In genomic region chr12:119415900-119416299, GRCm38 (mm10) we compare ENCODE assay signal across 24 mouse cellular contexts.
DNase-seq lines count a peak whose midpoint lies in the region; ATAC-seq and TF ChIP-seq lines count a peak whose summit lies in the region.
"Had no signal": no experiment of that assay in that cellular context is flagged by ENCODE, and none has a peak within 500 bp of the region (broad histone marks: within the 10 kb centered on the region; RNA-seq: fewer than 3 reads in every experiment).

No protein-coding gene starts in this region.

- no peak for TF ChIP-seq CTCF in liver, embryonic 14.5 days (IDR thresholded peaks at IDR 0.05; ENCODE audit: low read depth)
- TF ChIP-seq CTCF in liver, postnatal 0 days (IDR thresholded peaks at IDR 0.05; ENCODE audit: low read depth): no peak

- no peak overlapping the region for H3K4me2 ChIP-seq in liver, embryonic 12.5 days
- no peak overlapping the region for H3K4me2 ChIP-seq in liver, embryonic 11.5 days
- H3K4me2 ChIP-seq in liver, embryonic 14.5 days (ENCODE audit: low read depth): no peak overlapping the region
- no peak overlapping the region for H3K4me2 ChIP-seq in liver, postnatal 0 days (ENCODE audit: low read depth, low read length)
- H3K4me2 ChIP-seq: forebrain, embryonic 12.5 days; forebrain, embryonic 15.5 days; heart, embryonic 11.5 days; hindbrain, embryonic 13.5 days had no signal

- 0 out of 2 replicates have a peak, but pooled peaks have one; percentile 17 for TF ChIP-seq EP300 in liver, embryonic 14.5 days (IDR thresholded peaks at IDR 0.05; ENCODE audit: low read depth)
- TF ChIP-seq EP300 in liver, postnatal 0 days (IDR thresholded peaks at IDR 0.05; ENCODE audit: low read depth): 0 out of 2 replicates have a peak, but pooled peaks have one; percentile 21

- WGBS in liver, embryonic 12.5 days (ENCODE audit: insufficient replicate concordance): 59% methylated on average over 2 of the region's 2 CpGs
- 74% methylated on average over 2 of the region's 2 CpGs for WGBS in liver, embryonic 11.5 days
- 32% methylated on average over 2 of the region's 2 CpGs for WGBS in liver, embryonic 14.5 days (ENCODE audit: insufficient replicate concordance)
- 66% methylated on average over 2 of the region's 2 CpGs for WGBS in liver, postnatal 0 days (ENCODE audit: insufficient replicate concordance)

- no peak overlapping the region for H3K4me3 ChIP-seq in liver, embryonic 12.5 days
- no peak overlapping the region for H3K4me3 ChIP-seq in liver, embryonic 11.5 days (ENCODE audit: low read depth, low read length)
- H3K4me3 ChIP-seq in liver, embryonic 14.5 days (ENCODE audit: insufficient read depth in 1 of 2, low read depth in 2 of 2, low read length in 2 of 2): no peak overlapping the region
- no peak overlapping the region for H3K4me3 ChIP-seq in liver, postnatal 0 days (ENCODE audit: low read depth, low read length)
- H3K4me3 ChIP-seq: forebrain, embryonic 12.5 days; forebrain, embryonic 15.5 days; hindbrain, embryonic 10.5 days; hindbrain, embryonic 13.5 days had no signal

- H3K27ac ChIP-seq in liver, embryonic 12.5 days: no peak overlapping the region
- H3K27ac ChIP-seq in liver, embryonic 11.5 days (ENCODE audit: low read depth, low read length): no peak overlapping the region
- no peak overlapping the region for H3K27ac ChIP-seq in liver, embryonic 14.5 days
- H3K27ac ChIP-seq in liver, postnatal 0 days (ENCODE audit: low read depth): no peak overlapping the region
- H3K27ac ChIP-seq: forebrain, embryonic 12.5 days; forebrain, embryonic 15.5 days; hindbrain, embryonic 10.5 days; hindbrain, embryonic 13.5 days had no signal

- no peak for DNase-seq in liver, embryonic 11.5 days (ENCODE audit: low spot score)
- no peak for DNase-seq in liver, embryonic 14.5 days (ENCODE audit: low read depth in 3 of 3, low spot score in 3 of 3)
- DNase-seq in liver, postnatal 0 days: no peak
- DNase-seq in frontal cortex, postnatal 36 days (ENCODE audit: low spot score in 2 of 2): no peak
- DNase-seq in left cerebral cortex, adult 11 months (ENCODE audit: low spot score): no peak
- no peak for DNase-seq in adrenal gland, adult 18-20 months (ENCODE audit: low spot score in 2 of 2)
- DNase-seq: adrenal gland, adult 2 months; adrenal gland, postnatal 14 days; cerebellum, adult 11 months; cerebellum, adult 2 months; cerebellum, adult 9-11 months; cerebellum, postnatal 36 days; embryo, embryonic 11 days; gastrocnemius, postnatal 14 days; heart, adult 11 months; heart, postnatal 36 days had no signal

- H3K4me1 ChIP-seq in liver, embryonic 12.5 days: no peaks in the 10 kb centered on the region
- H3K4me1 ChIP-seq in liver, embryonic 11.5 days (replicated peaks; ENCODE audit: control insufficient read depth, insufficient read depth, low read length): no peaks in the 10 kb centered on the region
- H3K4me1 ChIP-seq in liver, embryonic 14.5 days (replicated peaks; ENCODE audit: control insufficient read depth in 2 of 2, insufficient read depth in 2 of 2, low read length in 1 of 2): no peaks in the 10 kb centered on the region
- H3K4me1 ChIP-seq in liver, postnatal 0 days (ENCODE audit: insufficient read depth): no peaks in the 10 kb centered on the region
- H3K4me1 ChIP-seq: forebrain, embryonic 12.5 days; forebrain, embryonic 15.5 days; hindbrain, embryonic 10.5 days; hindbrain, embryonic 13.5 days had no signal

- H3K27me3 ChIP-seq in liver, embryonic 12.5 days (replicated peaks): no peaks in the 10 kb centered on the region
- H3K27me3 ChIP-seq in liver, embryonic 11.5 days (replicated peaks; ENCODE audit: control insufficient read depth, insufficient read depth, low read length): no peaks in the 10 kb centered on the region
- H3K27me3 ChIP-seq in liver, embryonic 14.5 days (ENCODE audit: control insufficient read depth, insufficient read depth, low read length): no peaks in the 10 kb centered on the region
- H3K27me3 ChIP-seq in liver, postnatal 0 days (ENCODE audit: insufficient read depth, low read length): no peaks in the 10 kb centered on the region
- H3K27me3 ChIP-seq: forebrain, embryonic 12.5 days; forebrain, embryonic 15.5 days; hindbrain, embryonic 13.5 days had no signal

- no peaks in the 10 kb centered on the region for H3K9me3 ChIP-seq in liver, embryonic 12.5 days (replicated peaks)
- no peaks in the 10 kb centered on the region for H3K9me3 ChIP-seq in liver, embryonic 11.5 days (ENCODE audit: control insufficient read depth, low read length)
- no peaks in the 10 kb centered on the region for H3K9me3 ChIP-seq in liver, embryonic 14.5 days (ENCODE audit: control insufficient read depth, low read length)
- H3K9me3 ChIP-seq in liver, postnatal 0 days (ENCODE audit: low read length): no peaks in the 10 kb centered on the region
- H3K9me3 ChIP-seq: forebrain, embryonic 12.5 days; forebrain, embryonic 15.5 days; hindbrain, embryonic 10.5 days; hindbrain, embryonic 13.5 days had no signal

- H3K36me3 ChIP-seq in liver, embryonic 12.5 days: no peaks in the 10 kb centered on the region
- H3K36me3 ChIP-seq in liver, embryonic 11.5 days (ENCODE audit: control insufficient read depth, insufficient read depth, low read length): no peaks in the 10 kb centered on the region
- H3K36me3 ChIP-seq in liver, embryonic 14.5 days (replicated peaks; ENCODE audit: control insufficient read depth, insufficient read depth, low read depth): no peaks in the 10 kb centered on the region
- no peaks in the 10 kb centered on the region for H3K36me3 ChIP-seq in liver, postnatal 0 days (replicated peaks; ENCODE audit: insufficient read depth, low read length)
- H3K36me3 ChIP-seq: forebrain, embryonic 12.5 days; forebrain, embryonic 15.5 days; hindbrain, embryonic 10.5 days; hindbrain, embryonic 13.5 days had no signal

- peak; percentile 51; the same call in 1 of the 2 replicates for ATAC-seq in liver, embryonic 12.5 days
- no peak for ATAC-seq in liver, embryonic 11.5 days (replicated peaks; ENCODE audit: low FRiP score)
- ATAC-seq in liver, embryonic 14.5 days (ENCODE audit: insufficient read depth): peak; percentile 56; the same call in 1 of the 2 replicates
- no peak for ATAC-seq in liver, postnatal 0 days
- ATAC-seq: activated CD4-positive, CD25-positive, alpha-beta regulatory T cell, adult 4 months; forebrain, embryonic 15.5 days; hindbrain, embryonic 16.5 days had no signal

- H3K9ac ChIP-seq in liver, embryonic 12.5 days: no peak overlapping the region
- no peak overlapping the region for H3K9ac ChIP-seq in liver, embryonic 11.5 days (ENCODE audit: low read depth, low read length)
- no peak overlapping the region for H3K9ac ChIP-seq in liver, embryonic 14.5 days (replicated peaks)
- H3K9ac ChIP-seq in liver, postnatal 0 days (replicated peaks): no peak overlapping the region
- H3K9ac ChIP-seq: forebrain, embryonic 12.5 days; forebrain, embryonic 15.5 days; hindbrain, embryonic 13.5 days had no signal

Comparison
In these comparisons a context has a peak if more than half of its experiments do, and no peak if none do; other contexts are left out.
1. ATAC-seq: peak in liver, embryonic 12.5 days (single experiment) and liver, embryonic 14.5 days (single experiment); none in liver, embryonic 11.5 days (single experiment) and liver, postnatal 0 days (single experiment).